Mouse (Mus musculus): Measurements from ENCODE around the gene Ptprg.

DNA sequence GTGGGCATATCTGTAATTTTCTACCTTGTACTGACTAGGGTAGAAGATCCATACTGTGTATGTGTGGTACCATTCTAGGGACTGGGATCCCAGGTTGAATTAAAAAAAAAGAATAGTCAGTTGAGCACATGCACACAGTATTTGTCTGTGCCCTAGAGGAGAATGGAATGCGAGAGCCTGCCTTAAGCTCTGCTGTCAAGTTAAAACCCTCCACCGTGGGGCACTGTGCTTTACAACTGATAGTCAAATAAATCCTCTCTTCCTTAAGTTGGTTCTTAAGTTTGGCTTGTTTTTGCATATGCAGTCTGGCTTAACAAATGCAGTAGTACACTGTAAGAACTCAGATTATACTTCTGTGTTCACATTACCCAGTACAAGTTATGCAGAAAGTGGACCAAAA is 476.6 kb downstream of the Ptprg start:
- TF ChIP-seq CTCF (IDR thresholded peaks at IDR 0.05; ENCODE audit: extremely low read depth, insufficient read length, insufficient replicate concordance, low read depth, low read length): no peak
- TF ChIP-seq POLR2A (IDR thresholded peaks at IDR 0.05; ENCODE audit: low read depth, low read length): no peak

Data from small intestine, adult 2 months (tissue).